Mouse (Mus musculus): Measurements from ENCODE around the gene Coq5. TPM values are rescaled to one million over a fixed set of nuclear protein-coding genes. Genes with fewer than 3 reads are reported as not detected.

The Coq5 gene
- polyA plus RNA-seq, 1 experiment from 2014 or later: 65.1 TPM

DNA sequence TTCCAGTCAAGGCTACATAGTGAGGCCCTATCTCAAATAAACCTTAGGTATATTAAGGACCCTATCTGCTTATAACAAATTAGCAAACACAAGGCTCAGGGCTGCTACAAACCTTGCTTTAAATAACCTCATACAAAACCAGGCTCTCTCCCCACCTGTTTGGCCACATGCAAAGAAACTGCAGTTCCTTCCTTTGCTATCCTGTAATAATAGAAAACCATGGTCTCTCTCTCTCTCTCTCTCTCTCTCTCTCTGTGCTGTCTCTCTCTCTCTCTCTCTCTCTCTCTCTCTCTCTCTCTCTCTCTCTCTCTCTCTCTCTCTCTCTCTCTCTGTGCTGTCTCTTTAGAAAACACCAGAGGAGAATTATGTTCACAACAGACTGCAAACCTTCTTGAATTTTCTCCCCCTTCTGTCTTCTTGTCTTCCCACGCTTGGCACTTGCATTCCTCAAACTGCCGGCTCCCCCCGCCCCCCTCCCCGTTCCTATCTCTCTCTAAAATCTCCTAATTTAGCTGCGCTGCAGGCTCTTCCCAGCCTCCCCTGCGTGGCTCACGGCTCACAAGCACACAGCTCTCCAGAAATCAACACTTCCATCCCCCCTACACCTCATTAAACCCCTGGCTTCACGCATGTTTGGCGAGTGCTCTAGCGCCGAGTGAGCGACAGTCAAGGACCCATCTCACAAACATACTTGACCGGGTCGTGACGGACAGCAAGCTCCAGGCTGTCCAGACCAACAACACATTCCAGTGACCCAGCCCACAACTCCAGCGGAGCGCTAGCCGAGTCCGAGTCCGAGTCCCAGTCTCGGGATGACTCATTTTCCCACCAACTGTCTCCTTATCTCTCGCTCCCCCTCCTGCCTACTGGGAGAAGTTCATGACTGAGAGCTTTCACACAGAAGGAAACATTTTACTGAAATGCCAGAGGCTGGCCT, 39.8 kb downstream of the Coq5 start:
- 2% methylated on average over 22 of the region's 22 CpGs for WGBS
- H3K4me2 ChIP-seq (replicated peaks): peak overlapping the region; percentile 76
- H3K4me3 ChIP-seq (replicated peaks): peak overlapping the region; percentile 33
- peaks cover 27% of the 10 kb centered on the region for H3K4me1 ChIP-seq (replicated peaks)
- no peaks in the 10 kb centered on the region for H3K36me3 ChIP-seq
- H3K27ac ChIP-seq: peak overlapping the region; percentile 94
- H3K27me3 ChIP-seq (replicated peaks): no peaks in the 10 kb centered on the region
- H3K9ac ChIP-seq: peak overlapping the region; percentile 21; the same call in 1 of the 2 replicates
- peak; percentile 88 for ATAC-seq
- no peaks in the 10 kb centered on the region for H3K9me3 ChIP-seq

DNA sequence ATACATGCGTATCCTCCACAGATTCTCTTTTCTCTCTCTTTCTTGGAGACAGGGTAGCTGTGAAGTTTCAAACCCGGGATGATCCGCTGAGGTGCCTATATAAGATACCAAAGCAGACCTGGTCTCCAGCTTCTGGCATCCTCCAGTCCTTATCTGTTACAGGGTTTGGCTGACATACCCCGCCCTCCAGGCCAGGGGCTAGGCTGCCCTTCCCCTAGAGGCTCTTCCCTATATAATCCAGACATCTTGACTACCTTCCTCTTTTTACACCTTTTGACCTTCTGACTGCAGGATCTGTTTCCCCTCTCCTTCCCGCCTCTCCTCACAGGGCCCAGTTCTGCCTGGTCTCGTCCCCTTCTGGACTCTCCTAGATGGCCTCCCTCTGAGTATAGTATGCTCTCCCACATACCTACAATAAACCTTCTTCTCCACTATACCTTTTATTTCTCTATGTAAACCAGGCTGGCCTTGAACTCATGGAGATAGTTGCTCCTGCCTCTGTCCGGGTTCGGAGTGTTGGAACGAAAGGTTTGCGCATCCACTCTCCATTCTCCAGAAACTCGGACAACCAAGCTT, 46.9 kb downstream of the Coq5 start:
- WGBS: 18% methylated on average over 11 of the region's 11 CpGs
- H3K9ac ChIP-seq: peak overlapping the region; percentile 94
- H3K27me3 ChIP-seq (replicated peaks): no peaks in the 10 kb centered on the region
- peak overlapping the region; percentile 91 for H3K4me3 ChIP-seq (replicated peaks)
- H3K9me3 ChIP-seq: no peaks in the 10 kb centered on the region
- H3K36me3 ChIP-seq: peaks cover 9% of the 10 kb centered on the region
- peak; percentile 55 for ATAC-seq
- H3K27ac ChIP-seq: peak overlapping the region; percentile 74
- H3K4me2 ChIP-seq (replicated peaks): peak overlapping the region; percentile 78
- peaks cover 20% of the 10 kb centered on the region for H3K4me1 ChIP-seq (replicated peaks)

DNA sequence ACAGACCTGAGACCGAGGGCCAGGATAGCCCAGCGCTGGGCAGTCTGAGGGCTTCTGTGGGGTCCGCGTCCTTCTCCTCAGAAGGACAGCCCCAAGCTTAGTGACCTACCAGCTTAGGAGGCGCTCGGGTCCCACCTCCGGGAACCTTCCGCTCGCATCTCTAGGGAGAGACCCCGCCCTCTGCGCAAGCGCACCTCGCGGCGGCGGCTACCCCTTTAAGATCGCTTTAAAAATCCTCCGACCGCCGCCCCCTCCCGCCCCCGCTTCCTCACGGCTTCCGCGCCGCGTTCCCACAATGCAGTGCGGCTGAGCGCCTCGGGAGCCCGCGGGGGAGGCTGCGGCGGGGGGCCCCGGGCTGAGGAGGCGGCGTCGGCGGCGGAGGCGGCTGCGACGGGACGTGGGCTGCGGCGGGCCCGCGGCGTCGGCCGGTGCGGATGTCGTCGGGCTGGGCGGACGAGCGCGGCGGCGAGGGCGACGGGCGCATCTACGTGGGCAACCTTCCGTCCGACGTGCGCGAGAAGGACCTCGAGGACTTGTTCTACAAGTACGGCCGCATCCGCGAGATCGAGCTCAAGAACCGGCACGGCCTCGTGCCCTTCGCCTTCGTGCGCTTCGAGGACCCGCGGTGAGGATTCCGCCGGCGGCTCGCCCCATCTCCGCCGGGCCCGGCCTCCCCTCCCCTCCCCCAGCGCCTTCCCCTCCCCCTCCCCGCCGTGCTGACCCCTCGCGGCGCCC, 47.6 kb downstream of the Coq5 start, which contains the start of gene Srsf9:
TSS of gene Srsf9 (plus strand) at position 303 of the 735 bp plus-strand sequence.
- peaks cover 20% of the 10 kb centered on the region for H3K4me1 ChIP-seq (replicated peaks)
- WGBS: under 1% methylated on average over 91 of the region's 97 CpGs
- peaks cover 14% of the 10 kb centered on the region for H3K36me3 ChIP-seq
- H3K27me3 ChIP-seq (replicated peaks): no peaks in the 10 kb centered on the region
- H3K4me2 ChIP-seq (replicated peaks): peak within 1 kb of the TSS; percentile 78
- H3K9ac ChIP-seq: peak within 1 kb of the TSS; percentile 94
- peak; percentile 96 for ATAC-seq
- H3K4me3 ChIP-seq (replicated peaks): peak within 1 kb of the TSS; percentile 91
- no peaks in the 10 kb centered on the region for H3K9me3 ChIP-seq
- peak within 1 kb of the TSS; percentile 93 for H3K27ac ChIP-seq

DNA sequence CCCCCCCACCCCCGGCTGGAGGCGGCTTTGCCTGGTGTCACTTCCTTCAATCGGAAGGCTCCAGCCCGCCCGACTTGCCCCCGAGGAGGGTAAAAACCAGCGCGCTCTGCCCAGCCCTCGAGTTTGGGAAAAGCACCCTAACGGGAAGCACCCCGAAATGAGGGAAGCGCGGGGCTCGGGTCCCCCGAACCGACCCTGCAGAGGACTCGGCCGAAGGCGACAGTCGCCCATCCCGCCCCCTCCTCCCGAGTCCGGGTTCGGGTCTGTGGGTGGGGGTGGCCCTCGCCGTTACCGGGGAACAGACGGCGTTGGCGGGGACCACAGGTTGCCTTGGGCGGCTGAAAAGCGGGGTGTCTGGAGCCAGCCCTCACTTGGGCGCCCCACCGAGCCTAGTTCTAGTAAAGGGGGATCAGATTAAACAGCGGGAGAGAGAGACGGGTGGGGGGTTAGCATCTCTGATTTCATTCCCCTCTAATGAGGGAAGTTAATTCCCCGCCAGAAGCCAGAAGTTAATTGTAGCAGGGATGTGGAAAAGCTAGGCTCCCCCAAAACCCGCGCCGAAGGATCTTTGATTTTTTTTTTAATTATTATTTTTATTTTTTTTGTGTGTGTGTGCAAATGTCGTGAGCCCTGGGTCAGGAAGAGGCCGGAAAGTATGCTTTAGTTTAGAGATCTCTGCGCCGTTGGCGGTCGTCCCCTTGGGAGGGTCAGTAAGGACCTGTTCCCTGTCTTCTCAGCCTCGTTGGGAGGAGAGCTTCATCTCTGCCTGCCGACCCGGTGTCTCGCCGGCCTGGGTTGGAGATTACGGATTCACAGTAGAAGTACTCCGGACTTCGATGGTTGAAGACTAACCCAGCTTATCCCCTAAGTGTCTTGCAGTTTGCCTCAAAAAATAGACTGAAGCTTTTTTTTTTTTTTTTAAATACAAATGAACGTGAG, 48.4 kb downstream of the Coq5 start:
- Histone ChIP-seq H3K27me3 (replicated peaks) (no peaks in the 10 kb centered on the region), H3K27ac (peak overlapping the region; percentile 93), H3K4me1 (replicated peaks) (peaks cover 20% of the 10 kb centered on the region), H3K9me3 (no peaks in the 10 kb centered on the region), H3K4me2 (replicated peaks) (peak overlapping the region; percentile 78), H3K4me3 (replicated peaks) (peak overlapping the region; percentile 91), H3K9ac (peak overlapping the region; percentile 94), H3K36me3 (peaks cover 19% of the 10 kb centered on the region)
- peak; percentile 6; the same call in 1 of the 2 replicates for ATAC-seq
- 1% methylated on average over 52 of the region's 55 CpGs for WGBS

DNA sequence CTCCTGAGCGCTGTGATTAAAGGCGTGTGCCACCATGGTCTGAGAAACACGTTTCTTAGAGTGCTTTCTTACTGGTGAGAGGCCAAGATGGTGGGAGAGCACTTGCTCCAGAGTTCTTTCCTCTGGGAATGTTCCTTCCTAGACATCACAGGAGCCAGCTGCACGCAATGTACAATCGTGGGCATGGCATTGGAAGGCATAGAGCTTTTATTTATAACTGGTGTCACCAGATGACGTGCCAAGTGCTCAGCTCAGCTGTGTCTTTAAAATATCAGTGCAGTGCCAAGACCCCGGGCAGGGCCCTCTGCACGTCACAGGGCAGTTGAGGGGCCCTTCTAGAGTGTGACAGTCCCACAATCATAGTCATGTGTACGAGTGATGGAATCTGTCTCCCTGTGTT, 51.5 kb downstream of the Coq5 start:
- Histone ChIP-seq H3K9me3 (no peaks in the 10 kb centered on the region), H3K9ac (no peak overlapping the region), H3K27ac (no peak overlapping the region), H3K36me3 (peaks cover 35% of the 10 kb centered on the region), H3K4me2 (replicated peaks) (no peak overlapping the region), H3K4me1 (replicated peaks) (peaks cover 16% of the 10 kb centered on the region), H3K27me3 (replicated peaks) (no peaks in the 10 kb centered on the region), H3K4me3 (replicated peaks) (no peak overlapping the region)
- no peak for ATAC-seq
- 82% methylated on average over 9 of the region's 9 CpGs for WGBS

DNA sequence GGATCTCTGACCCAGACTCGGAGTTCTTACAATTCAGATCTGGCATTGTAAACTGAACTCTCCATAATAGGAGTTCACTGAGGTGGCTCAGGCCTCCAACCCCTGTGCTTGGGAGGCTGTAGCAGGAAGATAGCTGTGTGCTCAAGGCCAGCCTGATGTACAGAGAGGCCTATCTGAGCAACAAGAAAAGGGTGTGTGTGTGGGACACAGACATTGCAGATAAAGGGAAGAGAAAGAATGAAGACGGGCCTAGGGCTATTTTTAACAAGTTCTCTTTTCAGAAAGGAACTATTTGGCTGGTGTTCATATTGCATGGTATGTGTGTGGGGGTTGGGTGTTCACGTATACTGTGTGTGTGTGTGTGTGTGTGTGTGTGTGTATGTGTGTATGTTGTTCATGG, 54.2 kb downstream of the Coq5 start:
- no peak overlapping the region for H3K9ac ChIP-seq
- 72% methylated on average over 3 of the region's 3 CpGs for WGBS
- peaks cover 8% of the 10 kb centered on the region for H3K4me1 ChIP-seq (replicated peaks)
- H3K4me2 ChIP-seq (replicated peaks): no peak overlapping the region
- no peaks in the 10 kb centered on the region for H3K27me3 ChIP-seq (replicated peaks)
- peaks cover 35% of the 10 kb centered on the region for H3K36me3 ChIP-seq
- H3K9me3 ChIP-seq: no peaks in the 10 kb centered on the region
- H3K27ac ChIP-seq: no peak overlapping the region
- no peak for ATAC-seq
- H3K4me3 ChIP-seq (replicated peaks): no peak overlapping the region

DNA sequence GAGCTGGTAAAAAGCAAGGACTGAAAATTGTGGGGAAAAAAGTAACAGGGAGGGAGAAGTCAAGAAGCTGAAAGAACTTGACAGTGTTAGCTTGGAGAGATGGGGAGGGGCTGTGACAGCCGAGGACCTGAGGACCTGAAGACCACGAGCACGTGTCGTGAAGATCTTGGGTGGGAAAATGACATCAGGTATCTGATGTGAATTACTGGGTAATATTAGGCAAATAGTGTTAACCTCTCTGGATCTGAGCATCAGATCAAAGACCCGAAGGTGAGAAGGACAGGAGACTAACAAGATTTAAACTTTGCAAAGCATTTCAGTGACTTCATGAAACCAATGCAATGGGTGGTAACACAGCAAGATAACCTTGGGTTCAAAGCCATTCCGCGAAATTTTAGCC, 60.5 kb downstream of the Coq5 start:
- Histone ChIP-seq H3K4me1 (replicated peaks) (peaks cover 9% of the 10 kb centered on the region), H3K9ac (no peak overlapping the region), H3K4me2 (replicated peaks) (peak overlapping the region; percentile 55), H3K27me3 (replicated peaks) (no peaks in the 10 kb centered on the region), H3K27ac (no peak overlapping the region), H3K36me3 (peaks cover 26% of the 10 kb centered on the region), H3K9me3 (no peaks in the 10 kb centered on the region), H3K4me3 (replicated peaks) (peak overlapping the region; percentile 77)
- no peak for ATAC-seq
- 15% methylated on average over 7 of the region's 7 CpGs for WGBS

DNA sequence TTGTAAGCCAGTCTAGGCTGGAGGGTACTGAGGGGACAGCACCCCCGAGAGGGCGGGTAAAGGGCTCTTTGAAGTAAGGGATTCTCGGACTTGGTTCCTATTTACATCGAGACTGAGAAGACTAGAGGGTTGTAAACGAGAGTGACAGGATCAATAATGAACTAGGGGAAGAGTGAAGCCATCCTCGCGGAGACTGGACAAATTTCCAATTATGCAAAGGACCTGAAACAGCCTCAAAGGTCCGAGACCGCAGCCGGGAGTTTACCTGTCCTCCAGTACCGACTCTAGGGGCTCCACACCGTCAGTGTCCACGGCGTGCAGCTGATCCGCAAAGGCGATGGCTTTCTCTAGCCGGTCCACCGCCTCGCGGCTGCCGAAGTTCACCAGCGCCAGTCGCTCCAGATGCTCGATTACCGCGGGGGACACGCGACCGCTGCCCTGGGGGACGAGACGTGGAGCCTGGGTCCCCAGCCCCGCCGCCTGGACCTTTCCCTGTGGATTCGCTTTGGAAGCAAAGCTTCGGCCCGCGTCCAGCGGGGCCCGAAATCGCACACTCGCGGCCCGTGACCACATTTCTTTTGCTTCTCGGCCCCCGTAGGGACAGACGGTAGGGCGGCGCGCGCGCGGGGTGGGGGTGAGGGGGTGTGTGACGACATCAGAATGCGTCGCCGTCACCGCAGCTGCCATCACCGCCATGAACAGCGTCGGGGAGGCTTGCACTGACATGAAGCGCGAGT, 61.3 kb downstream of the Coq5 start, which contains the start of the genes Gatc and Triap1:
TSS of gene Gatc (minus strand) at position 602 of the 737 bp plus-strand sequence.
TSS of gene Triap1 (plus strand) at position 649 of the 737 bp plus-strand sequence.
- Histone ChIP-seq H3K4me1 (replicated peaks) (peaks cover 9% of the 10 kb centered on the region), H3K4me2 (replicated peaks) (peak within 1 kb of the TSS; percentile 55), H3K36me3 (peaks cover 29% of the 10 kb centered on the region), H3K4me3 (replicated peaks) (peak within 1 kb of the TSS; percentile 77), H3K27me3 (replicated peaks) (no peaks in the 10 kb centered on the region), H3K9ac (peak within 1 kb of the TSS; percentile 90), H3K9me3 (no peaks in the 10 kb centered on the region), H3K27ac (peak within 1 kb of the TSS; percentile 81)
- WGBS: under 1% methylated on average over 62 of the region's 62 CpGs
- ATAC-seq: peak; percentile 94

DNA sequence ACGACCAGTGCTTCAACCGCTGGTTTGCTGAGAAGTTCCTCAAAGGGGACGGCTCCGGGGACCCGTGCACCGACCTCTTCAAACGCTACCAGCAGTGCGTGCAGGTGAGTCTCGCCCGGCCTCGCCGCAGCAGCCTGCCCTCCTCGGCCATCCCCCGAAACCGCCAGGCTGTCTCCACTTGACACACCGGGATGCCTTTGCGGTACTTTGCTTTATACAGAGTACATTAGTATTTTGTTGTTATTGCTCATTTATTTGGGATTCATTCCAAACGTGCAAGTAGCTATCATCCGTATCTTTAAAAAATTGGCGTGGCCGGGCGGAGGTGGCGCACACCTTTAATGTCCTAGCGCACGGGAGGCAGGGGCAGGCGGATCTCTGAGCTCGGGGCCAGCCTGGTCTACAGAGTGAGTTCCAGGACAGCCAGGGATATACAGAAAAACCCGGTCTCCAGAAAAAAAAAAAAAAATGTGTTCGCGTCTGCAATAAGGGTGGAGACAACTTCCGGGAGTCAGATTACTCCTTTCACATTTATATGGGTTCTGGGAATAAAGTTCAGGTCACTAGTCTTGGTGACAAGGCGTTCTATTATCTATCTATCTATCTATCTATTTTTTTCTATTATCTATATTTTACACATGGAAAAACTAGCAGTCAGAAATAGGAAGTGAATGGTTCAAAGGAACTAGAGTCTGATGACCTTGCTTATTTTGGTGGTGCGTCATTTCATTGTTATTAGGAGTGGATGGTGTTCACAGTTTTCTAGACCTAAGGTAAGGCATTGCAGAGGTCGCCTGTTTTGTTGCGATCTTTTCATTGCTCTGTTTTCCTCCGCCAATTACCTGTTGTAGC, 62.1 kb downstream of the Coq5 start:
- Histone ChIP-seq H3K27ac (peak overlapping the region; percentile 56), H3K9me3 (no peaks in the 10 kb centered on the region), H3K9ac (peak overlapping the region; percentile 90), H3K4me2 (replicated peaks) (peak overlapping the region; percentile 55), H3K27me3 (replicated peaks) (no peaks in the 10 kb centered on the region), H3K4me1 (replicated peaks) (peaks cover 9% of the 10 kb centered on the region), H3K36me3 (peaks cover 29% of the 10 kb centered on the region), H3K4me3 (replicated peaks) (peak overlapping the region; percentile 77)
- 11% methylated on average over 36 of the region's 36 CpGs for WGBS
- peak; percentile 50 for ATAC-seq
